8 mouse cellular contexts compared by ENCODE assay signal in genomic region chr5:31200327-31200768, GRCm38 (mm10). TPM values are rescaled to one million over a fixed set of nuclear protein-coding genes. Genes with fewer than 3 reads are reported as not detected.
DNase-seq lines count a peak whose midpoint lies in the region; ATAC-seq and TF ChIP-seq lines count a peak whose summit lies in the region.

No protein-coding gene starts in this region.

- peak overlapping the region; percentile 17 for H3K4me2 ChIP-seq in hindbrain, embryonic 11.5 days (replicated peaks; ENCODE audit: low read depth, low read length)
- H3K4me2 ChIP-seq in hindbrain, postnatal 0 days (ENCODE audit: low read depth, low read length): no peak overlapping the region
- no peak overlapping the region for H3K4me2 ChIP-seq in forebrain, embryonic 11.5 days (ENCODE audit: low read depth, low read length, severe bottlenecking)
- H3K4me2 ChIP-seq in liver, embryonic 12.5 days: peak overlapping the region; percentile 89

- H3K4me1 ChIP-seq in hindbrain, embryonic 11.5 days (replicated peaks; ENCODE audit: control insufficient read depth, insufficient read depth, low read length): peaks cover 5% of the 10 kb centered on the region; the same call in 1 of the 2 replicates
- H3K4me1 ChIP-seq in hindbrain, postnatal 0 days (ENCODE audit: insufficient read depth, low read length): peaks cover 5% of the 10 kb centered on the region; the same call in 1 of the 2 replicates
- H3K4me1 ChIP-seq in forebrain, embryonic 11.5 days (replicated peaks; ENCODE audit: control insufficient read depth, insufficient read depth, low read length): peaks cover 9% of the 10 kb centered on the region; the same call in 1 of the 2 replicates
- peaks cover 36% of the 10 kb centered on the region for H3K4me1 ChIP-seq in liver, embryonic 12.5 days

- peaks cover 18% of the 10 kb centered on the region for H3K36me3 ChIP-seq in hindbrain, embryonic 11.5 days (ENCODE audit: control insufficient read depth, insufficient read depth, low read length)
- peaks cover 69% of the 10 kb centered on the region for H3K36me3 ChIP-seq in hindbrain, postnatal 0 days (ENCODE audit: insufficient read depth, low read length)
- peaks cover 30% of the 10 kb centered on the region; the same call in 1 of the 2 replicates for H3K36me3 ChIP-seq in forebrain, embryonic 11.5 days (ENCODE audit: control insufficient read depth, insufficient read depth, low read length)
- H3K36me3 ChIP-seq in liver, embryonic 12.5 days: peaks cover 85% of the 10 kb centered on the region

- TF ChIP-seq CTCF in hindbrain, postnatal 0 days (IDR thresholded peaks at IDR 0.05; ENCODE audit: low read depth): no peak

- H3K27me3 ChIP-seq in hindbrain, embryonic 11.5 days (ENCODE audit: control insufficient read depth, insufficient read depth, low read length): no peaks in the 10 kb centered on the region
- H3K27me3 ChIP-seq in hindbrain, postnatal 0 days (ENCODE audit: insufficient read depth, low read length): no peaks in the 10 kb centered on the region
- no peaks in the 10 kb centered on the region for H3K27me3 ChIP-seq in forebrain, embryonic 11.5 days (ENCODE audit: control insufficient read depth, insufficient read depth, low read length)
- H3K27me3 ChIP-seq in liver, embryonic 12.5 days (replicated peaks): no peaks in the 10 kb centered on the region

- 92% methylated on average over 27 of the region's 27 CpGs for WGBS in hindbrain, embryonic 11.5 days
- 89% methylated on average over 27 of the region's 27 CpGs for WGBS in hindbrain, postnatal 0 days
- WGBS in forebrain, embryonic 11.5 days: 92% methylated on average over 27 of the region's 27 CpGs
- 84% methylated on average over 27 of the region's 27 CpGs for WGBS in liver, embryonic 12.5 days (ENCODE audit: insufficient replicate concordance)

- H3K9ac ChIP-seq in hindbrain, embryonic 11.5 days (ENCODE audit: low read depth, low read length): no peak overlapping the region
- no peak overlapping the region for H3K9ac ChIP-seq in hindbrain, postnatal 0 days (replicated peaks; ENCODE audit: low read length)
- no peak overlapping the region for H3K9ac ChIP-seq in forebrain, embryonic 11.5 days (ENCODE audit: low read length)
- H3K9ac ChIP-seq in liver, embryonic 12.5 days: no peak overlapping the region; the same call in 1 of the 2 replicates

- H3K9me3 ChIP-seq in hindbrain, embryonic 11.5 days (ENCODE audit: control insufficient read depth, low read length): peaks cover 5% of the 10 kb centered on the region
- peaks cover 5% of the 10 kb centered on the region; the same call in 1 of the 2 replicates for H3K9me3 ChIP-seq in hindbrain, postnatal 0 days (ENCODE audit: low read length)
- H3K9me3 ChIP-seq in forebrain, embryonic 11.5 days (ENCODE audit: control insufficient read depth, low read length): peaks cover 5% of the 10 kb centered on the region
- H3K9me3 ChIP-seq in liver, embryonic 12.5 days (replicated peaks): peaks cover 5% of the 10 kb centered on the region

- no peak for ATAC-seq in hindbrain, embryonic 11.5 days (ENCODE audit: low FRiP score)
- ATAC-seq in hindbrain, postnatal 0 days: no peak
- ATAC-seq in forebrain, embryonic 11.5 days (replicated peaks; ENCODE audit: low FRiP score): no peak
- no peak for ATAC-seq in liver, embryonic 12.5 days

- H3K27ac ChIP-seq in hindbrain, embryonic 11.5 days (ENCODE audit: low read depth, low read length): no peak overlapping the region
- H3K27ac ChIP-seq in hindbrain, postnatal 0 days: no peak overlapping the region
- H3K27ac ChIP-seq in forebrain, embryonic 11.5 days (ENCODE audit: low read depth, low read length): no peak overlapping the region
- peak overlapping the region; percentile 5; the same call in 1 of the 2 replicates for H3K27ac ChIP-seq in liver, embryonic 12.5 days

- no peak for DNase-seq in hindbrain, embryonic 11.5 days (ENCODE audit: low spot score)
- no peak for DNase-seq in hindbrain, postnatal 0 days (ENCODE audit: low spot score)
- peak; percentile 17 for DNase-seq in ZHBTc4 (ENCODE audit: low read depth, low spot score)
- DNase-seq in forebrain, embryonic 11.5 days (ENCODE audit: low spot score): peak; percentile 60
- DNase-seq in urinary bladder, adult 2 months (ENCODE audit: low spot score): no peak
- DNase-seq in left cerebral cortex, adult 9 months (ENCODE audit: low spot score in 2 of 2): no peak
- no peak for DNase-seq in right cerebral cortex, postnatal 14 days

- H3K4me3 ChIP-seq in hindbrain, embryonic 11.5 days (ENCODE audit: low read depth, low read length): peak overlapping the region; percentile 81
- no peak overlapping the region for H3K4me3 ChIP-seq in hindbrain, postnatal 0 days (ENCODE audit: low read length)
- no peak overlapping the region for H3K4me3 ChIP-seq in forebrain, embryonic 11.5 days (ENCODE audit: low read depth, low read length)
- H3K4me3 ChIP-seq in liver, embryonic 12.5 days: peak overlapping the region; percentile 80

RNA-seq across cellular contexts. Expression of gene Zfp513, which starts 1.8 kb away (rescaled TPM):
- 4.9 and 5.7 TPM in 2 replicates for polyA plus RNA-seq in hindbrain, embryonic 11.5 days (2014; fragmentation: Nextera tagmentation; extraction: Ambion mirVana)
- total RNA-seq in hindbrain, postnatal 0 days (2014; rRNA removed): 8.9 and 9.6 TPM in 2 replicates
- 11.4 and 12.6 TPM in 2 replicates for polyA plus RNA-seq in hindbrain, postnatal 0 days (2015; fragmentation: Nextera tagmentation; extraction: Ambion mirVana)
- polyA plus RNA-seq in forebrain, embryonic 11.5 days (2014; fragmentation: Nextera tagmentation; extraction: Ambion mirVana): 10.0 TPM in 2 replicates
- 4.5 and 7.2 TPM in 2 replicates for polyA plus RNA-seq in liver, embryonic 12.5 days (2016; fragmentation: Nextera tagmentation; extraction: Ambion mirVana)
- 29.3 and 37.0 TPM in 2 replicates for polyA plus RNA-seq in urinary bladder, adult 2 months (2012; rRNA removed)

RNA-seq across cellular contexts. Expression of gene Eif2b4, which starts 7.1 kb away (rescaled TPM):
- 65.8 and 66.5 TPM in 2 replicates for polyA plus RNA-seq in hindbrain, embryonic 11.5 days (2014; fragmentation: Nextera tagmentation; extraction: Ambion mirVana)
- total RNA-seq in hindbrain, postnatal 0 days (2014; rRNA removed): 28.3 and 31.7 TPM in 2 replicates
- polyA plus RNA-seq in hindbrain, postnatal 0 days (2015; fragmentation: Nextera tagmentation; extraction: Ambion mirVana): 78.1 and 83.9 TPM in 2 replicates
- polyA plus RNA-seq in forebrain, embryonic 11.5 days (2014; fragmentation: Nextera tagmentation; extraction: Ambion mirVana): 68.8 and 83.8 TPM in 2 replicates
- 67.2 and 73.1 TPM in 2 replicates for polyA plus RNA-seq in liver, embryonic 12.5 days (2016; fragmentation: Nextera tagmentation; extraction: Ambion mirVana)
- 33.2 and 39.1 TPM in 2 replicates for polyA plus RNA-seq in urinary bladder, adult 2 months (2012; rRNA removed)

RNA-seq across cellular contexts. Expression of gene Snx17, which starts 7.3 kb away (rescaled TPM):
- 133 and 146 TPM in 2 replicates for polyA plus RNA-seq in hindbrain, embryonic 11.5 days (2014; fragmentation: Nextera tagmentation; extraction: Ambion mirVana)
- total RNA-seq in hindbrain, postnatal 0 days (2014; rRNA removed): 102 and 116 TPM in 2 replicates
- polyA plus RNA-seq in hindbrain, postnatal 0 days (2015; fragmentation: Nextera tagmentation; extraction: Ambion mirVana): 112 and 114 TPM in 2 replicates
- polyA plus RNA-seq in forebrain, embryonic 11.5 days (2014; fragmentation: Nextera tagmentation; extraction: Ambion mirVana): 142 and 144 TPM in 2 replicates
- 58.2 and 62.3 TPM in 2 replicates for polyA plus RNA-seq in liver, embryonic 12.5 days (2016; fragmentation: Nextera tagmentation; extraction: Ambion mirVana)
- 93.5 and 93.8 TPM in 2 replicates for polyA plus RNA-seq in urinary bladder, adult 2 months (2012; rRNA removed)

RNA-seq across cellular contexts. Expression of gene Ppm1g, which starts 20.1 kb away (rescaled TPM):
- 148 and 156 TPM in 2 replicates for polyA plus RNA-seq in hindbrain, embryonic 11.5 days (2014; fragmentation: Nextera tagmentation; extraction: Ambion mirVana)
- 67.4 and 90.4 TPM in 2 replicates for total RNA-seq in hindbrain, postnatal 0 days (2014; rRNA removed)
- 155 and 157 TPM in 2 replicates for polyA plus RNA-seq in hindbrain, postnatal 0 days (2015; fragmentation: Nextera tagmentation; extraction: Ambion mirVana)
- 177 and 193 TPM in 2 replicates for polyA plus RNA-seq in forebrain, embryonic 11.5 days (2014; fragmentation: Nextera tagmentation; extraction: Ambion mirVana)
- 195 and 204 TPM in 2 replicates for polyA plus RNA-seq in liver, embryonic 12.5 days (2016; fragmentation: Nextera tagmentation; extraction: Ambion mirVana)
- polyA plus RNA-seq in urinary bladder, adult 2 months (2012; rRNA removed): 67.0 and 73.4 TPM in 2 replicates

RNA-seq across cellular contexts. Expression of gene Gtf3c2, which starts 20.4 kb away (rescaled TPM):
- 66.4 and 72.6 TPM in 2 replicates for polyA plus RNA-seq in hindbrain, embryonic 11.5 days (2014; fragmentation: Nextera tagmentation; extraction: Ambion mirVana)
- 40.8 and 65.6 TPM in 2 replicates for total RNA-seq in hindbrain, postnatal 0 days (2014; rRNA removed)
- polyA plus RNA-seq in hindbrain, postnatal 0 days (2015; fragmentation: Nextera tagmentation; extraction: Ambion mirVana): 45.1 and 46.1 TPM in 2 replicates
- polyA plus RNA-seq in forebrain, embryonic 11.5 days (2014; fragmentation: Nextera tagmentation; extraction: Ambion mirVana): 101 and 109 TPM in 2 replicates
- 51.5 and 53.1 TPM in 2 replicates for polyA plus RNA-seq in liver, embryonic 12.5 days (2016; fragmentation: Nextera tagmentation; extraction: Ambion mirVana)
- polyA plus RNA-seq in urinary bladder, adult 2 months (2012; rRNA removed): 78.9 and 87.0 TPM in 2 replicates

Comparison
In these comparisons a context has a peak if more than half of its experiments do, and no peak if none do; other contexts are left out.
1. H3K4me2 ChIP-seq: peak in hindbrain, embryonic 11.5 days (single experiment) and liver, embryonic 12.5 days (single experiment); none in hindbrain, postnatal 0 days (single experiment) and forebrain, embryonic 11.5 days (single experiment).
2. H3K4me3 ChIP-seq: peak in hindbrain, embryonic 11.5 days (single experiment) and liver, embryonic 12.5 days (single experiment); none in hindbrain, postnatal 0 days (single experiment) and forebrain, embryonic 11.5 days (single experiment).
3. DNase-seq: peak in ZHBTc4 (single experiment) and forebrain, embryonic 11.5 days (single experiment); none in hindbrain, embryonic 11.5 days (single experiment), hindbrain, postnatal 0 days (single experiment), urinary bladder, adult 2 months (single experiment), left cerebral cortex, adult 9 months (0 of 2) and right cerebral cortex, postnatal 14 days (single experiment).